Mouse (Mus musculus) stomach, postnatal 0 days (tissue): ENCODE data around the gene Ippk.

Experiments
- CTCF ChIP-seq: IDR thresholded peaks from 2 replicates; pipeline ENCODE4 v1.5.1; 2016; ENCODE audit warnings: antibody characterized with exemption, low read depth, mild to moderate bottlenecking, moderate library complexity
- EP300 ChIP-seq: optimal IDR thresholded peaks from 2 replicates; pipeline ENCODE3; 2016; ENCODE audit warnings: antibody characterized with exemption

- TF ChIP-seq CTCF = peak; percentile 71
- TF ChIP-seq EP300 = no peak
These were observed 29.7 kb upstream of the Ippk start for GRCm38 (mm10) chr13:49391374-49391773.
